Comparison of ENCODE assay signal across 18 mouse cellular contexts in genomic region chr3:41960209-41960608, GRCm38 (mm10).
"Had no signal": no experiment of that assay in that cellular context is flagged by ENCODE, and none has a peak within 500 bp of the region (broad histone marks: within the 10 kb centered on the region; RNA-seq: fewer than 3 reads in every experiment).

No protein-coding gene starts in this region.

- H3K4me2 ChIP-seq: lung, embryonic 14.5 days; midbrain, embryonic 12.5 days; neural tube, embryonic 12.5 days had no signal

- H3K4me3 ChIP-seq: midbrain, embryonic 10.5 days; midbrain, embryonic 12.5 days; myocyte; neural tube, embryonic 12.5 days had no signal

- H3K9me3 ChIP-seq: midbrain, embryonic 10.5 days; midbrain, embryonic 12.5 days; neural tube, embryonic 12.5 days had no signal

- H3K27me3 ChIP-seq: midbrain, embryonic 12.5 days; neural tube, embryonic 12.5 days had no signal

- ATAC-seq: midbrain, embryonic 16.5 days had no signal

- H3K27ac ChIP-seq: midbrain, embryonic 10.5 days; midbrain, embryonic 12.5 days; neural tube, embryonic 12.5 days had no signal

- H3K9ac ChIP-seq: lung, embryonic 14.5 days; midbrain, embryonic 12.5 days; neural tube, embryonic 12.5 days had no signal

- H3K36me3 ChIP-seq: midbrain, embryonic 10.5 days; midbrain, embryonic 12.5 days; neural tube, embryonic 12.5 days had no signal

- DNase-seq: lung, adult 18-20 months; lung, embryonic 14.5 days; lung, postnatal 10 days; lung, postnatal 4 days; midbrain, embryonic 14.5 days; retina, postnatal 1 day; right cerebral cortex, adult 18-20 months; right cerebral cortex, postnatal 25 days; right cerebral cortex, postnatal 4 days; spleen, adult 18-20 months; thymus, adult 18-20 months; thymus, postnatal 14 days; thymus, postnatal 36 days had no signal

- H3K4me1 ChIP-seq: midbrain, embryonic 10.5 days; midbrain, embryonic 12.5 days had no signal
